In genomic region chr16:48993559-48994342, GRCm38 (mm10) we compare ENCODE assay signal across 7 mouse cellular contexts. TPM values are rescaled to one million over a fixed set of nuclear protein-coding genes. Genes with fewer than 3 reads are reported as not detected.
A peak's percentile ranks its signal among the peaks of the same experiment; 100 is the strongest.
DNase-seq lines count a peak whose midpoint lies in the region; ATAC-seq lines count a peak whose summit lies in the region.

TSS of gene Dzip3 (minus strand) at chr16:48994165.
TSS of gene Cip2a (plus strand) at chr16:48994185.

- peaks cover 34% of the 10 kb centered on the region for H3K36me3 ChIP-seq in limb, embryonic 10.5 days
- H3K36me3 ChIP-seq in midbrain, embryonic 13.5 days: 0 out of 2 replicates have a peak, but pooled peaks cover 2% of the 10 kb centered on the region

- peak; percentile 85 for DNase-seq in adrenal gland, adult 8-10 months
- DNase-seq in embryo, embryonic 9.5 days (ENCODE audit: extremely low spot score): peak; percentile 94
- DNase-seq in kidney, adult 11 months: peak; percentile 83
- DNase-seq in limb, embryonic 10.5 days (ENCODE audit: low spot score): peak; percentile 96
- peak; percentile 76 for DNase-seq in spleen, adult 12 weeks (ENCODE audit: low spot score)

- under 1% methylated on average over 74 of the region's 74 CpGs for WGBS in limb, embryonic 10.5 days
- under 1% methylated on average over 60 of the region's 74 CpGs for WGBS in midbrain, embryonic 13.5 days

- peak within 1 kb of the TSS; percentile 98 for H3K9ac ChIP-seq in midbrain, embryonic 13.5 days (replicated peaks)

- no peaks in the 10 kb centered on the region for H3K9me3 ChIP-seq in limb, embryonic 10.5 days (replicated peaks)
- H3K9me3 ChIP-seq in midbrain, embryonic 13.5 days: no peaks in the 10 kb centered on the region

- H3K4me1 ChIP-seq in limb, embryonic 10.5 days: peaks cover 12% of the 10 kb centered on the region
- H3K4me1 ChIP-seq in midbrain, embryonic 13.5 days (replicated peaks): peaks cover 25% of the 10 kb centered on the region

- H3K27ac ChIP-seq in limb, embryonic 10.5 days: peak within 1 kb of the TSS; percentile 97
- H3K27ac ChIP-seq in midbrain, embryonic 13.5 days: peak within 1 kb of the TSS; percentile 96

- no peaks in the 10 kb centered on the region for H3K27me3 ChIP-seq in limb, embryonic 10.5 days (ENCODE audit: low read depth, poor library complexity, severe bottlenecking)
- H3K27me3 ChIP-seq in midbrain, embryonic 13.5 days: no peaks in the 10 kb centered on the region

- ATAC-seq in granulocyte monocyte progenitor cell, adult 5-6 weeks (replicated peaks; ENCODE audit: poor library complexity, severe bottlenecking): peak; percentile 93
- ATAC-seq in midbrain, embryonic 13.5 days: peak; percentile 100

- peak within 1 kb of the TSS; percentile 94 for H3K4me2 ChIP-seq in midbrain, embryonic 13.5 days (replicated peaks)

- peak within 1 kb of the TSS; percentile 78 for H3K4me3 ChIP-seq in limb, embryonic 10.5 days
- peak within 1 kb of the TSS; percentile 88 for H3K4me3 ChIP-seq in midbrain, embryonic 13.5 days (replicated peaks)

RNA-seq across cellular contexts. Expression of gene Dzip3, which starts in this region (rescaled TPM):
- 10 to 100 TPM; 19.0 to 27.9 (median 23.1) TPM for total RNA-seq in adrenal gland, adult 8-10 months (2022)
- total RNA-seq in granulocyte monocyte progenitor cell, adult 5-6 weeks (2014; fragmentation: Nextera tagmentation): 28.6 and 31.5 TPM in 2 replicates
- 21.8 and 40.1 TPM in 2 replicates for total RNA-seq in granulocyte monocyte progenitor cell, adult 5-6 weeks (2017)
- 26.2 and 37.4 TPM in 2 replicates for polyA plus RNA-seq in limb, embryonic 10.5 days (2016; fragmentation: Nextera tagmentation; extraction: Ambion mirVana)
- polyA plus RNA-seq in midbrain, embryonic 13.5 days (2015; fragmentation: Nextera tagmentation; extraction: Ambion mirVana): 50.8 and 52.9 TPM in 2 replicates

RNA-seq across cellular contexts. Expression of gene Cip2a, which starts in this region (rescaled TPM):
- 1 to 10 TPM in 3 of 4 experiments, under 1 TPM in 1; 0.78 to 2.6 (median 1.9) TPM for total RNA-seq in adrenal gland, adult 8-10 months (2022)
- 37.0 and 52.9 TPM in 2 replicates for total RNA-seq in granulocyte monocyte progenitor cell, adult 5-6 weeks (2014; fragmentation: Nextera tagmentation)
- total RNA-seq in granulocyte monocyte progenitor cell, adult 5-6 weeks (2017): 82.4 and 109 TPM in 2 replicates
- polyA plus RNA-seq in limb, embryonic 10.5 days (2016; fragmentation: Nextera tagmentation; extraction: Ambion mirVana): 40.7 and 45.2 TPM in 2 replicates
- polyA plus RNA-seq in midbrain, embryonic 13.5 days (2015; fragmentation: Nextera tagmentation; extraction: Ambion mirVana): 14.9 and 18.3 TPM in 2 replicates

Comparison
In these comparisons a context has a peak if more than half of its experiments do, and no peak if none do; other contexts are left out.
1. Peak in every context shown above with its lines: DNase-seq, ATAC-seq, H3K4me3 ChIP-seq and H3K27ac ChIP-seq.
2. RNA of gene Cip2a (total RNA-seq): 37.0 to 109 TPM in granulocyte monocyte progenitor cell, adult 5-6 weeks; 0.78 to 2.6 TPM in adrenal gland, adult 8-10 months; every median in the first group is over 10 times any median in the second.